Mouse (Mus musculus): ENCODE data around the gene Olfr827.

- TF ChIP-seq CHD2 (IDR thresholded peaks at IDR 0.05; ENCODE audit: low read depth, low read length) (no peak), ZC3H11A (IDR thresholded peaks at IDR 0.05; ENCODE audit: borderline replicate concordance, low read depth, low read length) (no peak), MAFK (IDR thresholded peaks at IDR 0.05; ENCODE audit: insufficient read depth, low read depth, low read length) (no peak), HCFC1 (IDR thresholded peaks at IDR 0.05; ENCODE audit: borderline replicate concordance, insufficient read depth, low read length) (no peak)
Measured at GRCm38 (mm10) chr10:130238318-130239209, 24.4 kb upstream of the Olfr827 start.
